Mouse (Mus musculus) R1 (cell line): ENCODE results near the gene Vmn1r38.
"Not testable (repeated sequence)": the region's sequence is repeated elsewhere in the genome, so short reads cannot be mapped to it uniquely, and the experiment has no call there.

Experiments
- DNase-seq: peaks from one replicate; pipeline ENCODE4 v3.0.0-alpha.2; 2018; ENCODE audit warnings: low read depth, low spot score

Vmn1r38 gene

DNA sequence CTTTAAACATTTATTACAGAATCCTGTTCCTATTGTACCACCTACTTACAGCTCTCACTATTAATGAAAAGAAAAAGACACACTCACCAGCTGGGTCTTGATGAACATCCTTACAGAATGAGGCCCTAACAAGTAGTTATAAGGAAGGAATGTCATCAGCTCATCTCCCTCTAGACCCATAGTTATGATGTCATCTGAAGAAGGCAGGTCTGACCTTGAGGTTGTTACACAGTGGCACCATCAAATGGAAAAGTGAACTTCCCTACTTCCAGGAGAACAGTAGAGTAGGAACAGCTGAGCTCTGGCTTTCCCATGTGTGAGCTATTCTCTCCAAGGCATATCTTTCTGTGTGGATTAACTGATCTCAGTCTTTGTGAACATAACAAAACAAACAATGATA lies at the start of gene Vmn1r38:
Gene Vmn1r38 (minus strand): TSS at position 101 of the 400 bp plus-strand sequence.
- not testable (repeated sequence) for DNase-seq

GRCm38 (mm10) chr6:66810509-66810908 lies 28.1 kb upstream of the Vmn1r38 start, which contains the start of gene Vmn1r39:
Gene Vmn1r39, minus strand, starts transcription at chr6:66810609.
- DNase-seq, result no peak

DNA sequence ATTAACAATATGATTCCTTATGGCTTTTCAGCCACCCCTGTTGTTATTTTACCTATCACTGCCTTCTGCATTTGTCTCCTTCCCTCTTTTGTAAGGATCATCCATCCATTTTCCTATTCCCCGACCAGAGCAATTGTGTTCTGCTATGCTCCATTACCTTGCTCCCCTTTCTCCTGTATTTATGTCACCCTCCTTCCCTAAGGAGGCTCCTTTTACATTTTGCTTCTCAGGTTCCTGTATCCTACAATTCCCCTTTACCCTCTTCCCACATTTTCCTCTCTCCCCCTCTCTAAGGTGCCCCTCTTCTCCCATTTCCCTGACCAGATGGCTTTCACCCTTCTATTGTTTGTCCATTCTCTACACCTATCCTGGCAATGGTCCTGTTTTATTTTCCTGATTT lies 23.9 kb upstream of the Vmn1r38 start:
- DNase-seq, result no peak

DNA sequence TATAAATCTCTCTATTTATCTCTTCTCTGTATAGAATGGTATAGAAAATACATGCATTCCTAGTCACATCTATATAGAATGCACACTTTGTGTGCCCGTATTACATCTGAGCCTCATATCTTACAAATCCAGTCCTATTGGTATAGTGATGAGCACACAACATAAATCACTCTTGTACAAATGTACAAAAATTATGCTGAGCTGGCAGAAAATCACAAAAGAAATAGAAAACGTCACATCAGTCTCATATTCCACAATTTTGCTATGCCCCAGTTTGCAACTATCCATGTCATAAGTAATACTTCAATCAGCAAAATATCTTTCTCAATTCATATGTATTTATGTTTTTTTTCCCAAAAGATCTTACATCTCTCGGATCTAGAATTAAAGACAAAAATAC lies 23.3 kb upstream of the Vmn1r38 start:
- DNase-seq, result no peak

GRCm38 (mm10) chr6:66729082-66729481 lies 53.3 kb downstream of the Vmn1r38 start, which contains the start of gene Vmn1r37:
Gene Vmn1r37, plus strand, starts transcription at chr6:66729382.
- DNase-seq, result not testable (repeated sequence)
